Mouse (Mus musculus) frontal cortex, postnatal 36 days (tissue): ENCODE measurements at regions not wholly inside any gene's neighbourhood (a gene's known extent, or its start where the extent isn't known, plus 50 kb on each side); places are given as distances from the start of the nearest gene placed in this dataset.

Experiments
- DNase-seq, 2 experiments: peaks; one replicate each; pipeline ENCODE4 v3.0.0; 2022; ENCODE audit warnings: low spot score in 2 of 2

- no peak for DNase-seq
These were observed 91.2 kb upstream of the Trpm3 start for GRCm38 (mm10) chr19:22047657-22048056.

- no peak for DNase-seq
These were observed 72.5 kb upstream of the Trpm3 start for GRCm38 (mm10) chr19:22066302-22066701.

- DNase-seq, result no peak
These were observed 68.4 kb upstream of the Trpm3 start for GRCm38 (mm10) chr19:22070246-22071030.

- no peak for DNase-seq
These were observed 67.1 kb upstream of the Trpm3 start for GRCm38 (mm10) chr19:22071701-22072100.

- no peak for DNase-seq
These were observed 64.8 kb upstream of the Trpm3 start for GRCm38 (mm10) chr19:22074042-22074441.

- no peak for DNase-seq
These were observed 57.4 kb upstream of the Trpm3 start for GRCm38 (mm10) chr19:22081448-22081847.
